Mouse (Mus musculus) liver, embryonic 11.5 days (tissue): Measurements from ENCODE around the gene Fat4. TPM values are rescaled to one million over a fixed set of nuclear protein-coding genes. Genes with fewer than 3 reads are reported as not detected.

Experiments
- ATAC-seq: fragments of 200-750 bp; cut with Nextera tagmentation; replicated peaks from 2 replicates; pipeline ENCODE4 v1.8.0; 2017; ENCODE audit warnings: moderate number of reproducible peaks, mild to moderate bottlenecking, moderate TSS enrichment, moderate library complexity; ENCODE audit not compliant: low FRiP score
- DNase-seq: peaks from one replicate; pipeline ENCODE4 v3.0.0-alpha.2; 2017; ENCODE audit warnings: low spot score
- H3K27ac ChIP-seq: fragments of 300-500 bp; sonication (generic); 2 replicates; pipeline ENCODE4 v1.5.1; 2014; ENCODE audit warnings: mild to moderate bottlenecking, low read depth, low read length, control low read depth
- H3K27me3 ChIP-seq: fragments of 300-500 bp; sonication (generic); replicated peaks from 2 replicates; pipeline ENCODE4 v1.6.1; 2014; ENCODE audit warnings: low read length, mixed read lengths; ENCODE audit not compliant: control insufficient read depth, insufficient read depth
- H3K36me3 ChIP-seq: fragments of 300-500 bp; sonication (generic); 2 replicates; pipeline ENCODE4 v1.6.1; 2014; ENCODE audit warnings: mild to moderate bottlenecking, low read length, moderate library complexity, mixed read lengths; ENCODE audit not compliant: control insufficient read depth, insufficient read depth
- H3K4me1 ChIP-seq: fragments of 300-500 bp; sonication (generic); replicated peaks from 2 replicates; pipeline ENCODE4 v1.6.1; 2014; ENCODE audit warnings: low read length, mixed read lengths; ENCODE audit not compliant: control insufficient read depth, insufficient read depth
- H3K4me2 ChIP-seq: fragments of 300-500 bp; sonication (generic); 2 replicates; pipeline ENCODE4 v1.6.1; 2014; ENCODE audit warnings: mild to moderate bottlenecking, control low read depth, moderate library complexity
- H3K4me3 ChIP-seq: fragments of 300-500 bp; sonication (generic); 2 replicates; pipeline ENCODE4 v1.5.1; 2014; ENCODE audit warnings: low read depth, low read length, control low read depth
- H3K9ac ChIP-seq: fragments of 300-500 bp; sonication (generic); 2 replicates; pipeline ENCODE4 v1.6.1; 2014; ENCODE audit warnings: low read depth, low read length, control low read depth
- H3K9me3 ChIP-seq: fragments of 300-500 bp; sonication (generic); 2 replicates; pipeline ENCODE4 v1.6.1; 2016; ENCODE audit warnings: low read length, inconsistent platforms, mixed read lengths; ENCODE audit not compliant: control insufficient read depth
- WGBS: fragments of 180-500 bp; shearing (Covaris S2); extraction: QIAGEN DNeasy Blood & Tissue Kit; methylation state at CpG from one replicate; pipeline ENCODE4 v1.1.7; 2014; 5-methylcytosine and 5-hydroxymethylcytosine counted together
- polyA plus RNA-seq: library from polyadenylated mRNA; unstranded; fragments of >200 nt; fragmentation: Nextera tagmentation; extraction: Ambion mirVana; gene quantifications from 2 replicates; pipeline ENCODE4 v1.2.1, GENCODE M21; 2014

Fat4 gene
- polyA plus RNA-seq, 1 experiment from 2014 or later, result 4.0 TPM

DNA sequence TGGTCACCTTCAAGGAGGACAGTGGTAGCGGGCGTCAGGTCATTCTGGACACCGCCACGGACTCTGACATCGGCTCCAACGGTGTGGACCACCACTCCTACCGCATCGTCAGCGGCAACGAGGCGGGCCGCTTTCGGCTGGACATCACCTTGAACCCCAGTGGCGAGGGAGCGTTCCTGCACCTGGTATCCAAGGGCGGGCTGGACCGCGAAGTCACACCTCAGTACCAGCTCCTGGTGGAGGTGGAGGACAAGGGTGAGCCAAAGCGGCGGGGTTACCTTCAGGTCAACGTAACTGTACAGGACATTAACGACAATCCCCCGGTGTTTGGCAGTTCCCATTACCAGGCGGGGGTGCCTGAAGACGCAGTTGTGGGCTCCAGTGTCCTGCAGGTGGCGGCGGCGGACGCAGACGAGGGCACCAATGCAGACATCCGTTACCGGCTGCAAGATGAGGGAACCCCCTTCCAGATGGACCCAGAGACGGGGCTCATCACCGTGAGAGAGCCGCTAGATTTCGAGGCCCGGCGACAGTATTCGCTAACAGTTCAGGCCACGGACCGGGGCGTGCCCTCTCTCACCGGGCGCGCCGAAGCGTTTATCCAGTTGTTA is 746 bp downstream of the Fat4 start:
- Histone ChIP-seq H3K9me3 (no peaks in the 10 kb centered on the region), H3K27ac (no peak overlapping the region), H3K27me3 (peaks cover 40% of the 10 kb centered on the region), H3K9ac (0 out of 2 replicates have a peak overlapping the region, but pooled peaks have one; percentile 14), H3K4me1 (peaks cover 6% of the 10 kb centered on the region; the same call in 1 of the 2 replicates), H3K36me3 (peaks cover 4% of the 10 kb centered on the region; the same call in 1 of the 2 replicates), H3K4me3 (peak overlapping the region; percentile 67), H3K4me2 (peak overlapping the region; percentile 82)
- ATAC-seq (no peak), DNase-seq (peak; percentile 53)
- under 1% methylated on average over 47 of the region's 47 CpGs for WGBS

DNA sequence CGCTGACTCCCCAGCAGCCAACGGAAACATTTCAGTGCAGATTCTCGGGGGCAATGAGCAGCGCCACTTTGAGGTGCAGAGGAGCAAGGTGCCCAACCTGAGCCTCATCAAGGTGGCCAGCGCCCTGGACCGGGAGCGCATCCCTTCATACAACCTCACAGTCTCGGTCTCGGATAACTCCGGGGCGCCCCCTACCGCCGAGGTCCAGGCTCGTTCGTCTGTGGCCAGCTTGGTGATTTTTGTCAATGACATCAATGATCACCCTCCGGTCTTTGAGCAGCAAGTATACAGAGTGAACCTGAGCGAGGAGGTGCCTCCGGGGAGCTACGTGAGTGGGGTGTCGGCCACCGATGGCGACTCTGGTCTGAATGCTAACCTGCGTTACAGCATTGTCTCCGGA is 1.4 kb downstream of the Fat4 start:
- DNase-seq (peak; percentile 61), ATAC-seq (no peak)
- Histone ChIP-seq H3K4me2 (peak overlapping the region; percentile 82), H3K36me3 (peaks cover 4% of the 10 kb centered on the region; the same call in 1 of the 2 replicates), H3K27me3 (peaks cover 40% of the 10 kb centered on the region), H3K9me3 (no peaks in the 10 kb centered on the region), H3K9ac (0 out of 2 replicates have a peak overlapping the region, but pooled peaks have one; percentile 14), H3K4me1 (peaks cover 6% of the 10 kb centered on the region; the same call in 1 of the 2 replicates), H3K4me3 (peak overlapping the region; percentile 67), H3K27ac (no peak overlapping the region)
- WGBS, result 19% methylated on average over 24 of the region's 24 CpGs

DNA sequence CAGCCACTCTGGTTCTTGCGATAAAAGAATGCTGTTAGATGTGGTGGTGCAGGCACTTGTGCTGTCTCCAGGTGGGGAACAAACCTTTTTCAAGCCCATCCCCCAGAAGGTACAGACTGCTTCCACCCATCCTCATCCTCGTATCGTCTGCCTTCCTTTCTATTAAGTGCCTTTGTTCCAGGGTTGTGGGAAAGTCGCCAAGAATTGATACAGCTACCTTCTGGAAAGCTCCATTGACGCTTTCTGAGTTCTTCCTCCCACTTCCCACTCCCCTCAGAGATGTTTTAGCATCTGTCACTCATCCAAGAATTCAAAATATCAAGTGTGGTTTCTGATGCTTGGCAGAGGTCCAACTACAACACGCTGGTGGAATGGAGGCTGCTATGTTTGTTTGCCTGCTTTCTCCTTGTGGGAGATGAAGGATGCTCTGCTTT is 6.1 kb downstream of the Fat4 start:
- peak overlapping the region; percentile 45 for H3K4me2 ChIP-seq
- peaks cover 4% of the 10 kb centered on the region; the same call in 1 of the 2 replicates for H3K4me1 ChIP-seq
- H3K9ac ChIP-seq, result no peak overlapping the region
- peaks cover 4% of the 10 kb centered on the region; the same call in 1 of the 2 replicates for H3K36me3 ChIP-seq
- H3K27ac ChIP-seq, result no peak overlapping the region
- H3K4me3 ChIP-seq, result peak overlapping the region; percentile 13
- peaks cover 10% of the 10 kb centered on the region for H3K27me3 ChIP-seq
- ATAC-seq (no peak), DNase-seq (no peak)
- no peaks in the 10 kb centered on the region for H3K9me3 ChIP-seq
- 51% methylated on average over 6 of the region's 6 CpGs for WGBS

DNA sequence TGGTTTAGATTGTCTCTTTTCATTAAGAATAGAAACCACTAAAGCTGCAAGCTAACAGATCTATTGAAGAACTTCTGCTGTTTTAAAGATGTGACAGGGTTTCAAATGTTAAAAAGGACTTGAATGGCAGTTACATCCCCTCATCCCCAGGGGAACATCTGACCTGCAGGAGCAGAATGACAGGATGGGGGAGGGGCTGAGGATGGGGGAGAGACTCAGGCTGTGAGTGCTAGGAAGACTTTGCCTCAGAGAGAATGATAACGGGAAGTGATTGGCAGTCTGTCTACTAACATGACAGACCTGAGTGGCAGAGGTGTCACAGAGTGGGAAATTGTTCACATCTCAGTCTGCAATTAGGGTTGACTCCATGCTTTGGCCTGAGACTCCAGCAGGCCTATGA is 14.1 kb downstream of the Fat4 start:
- WGBS, result 19% methylated on average over 1 of the region's 1 CpGs
- no peaks in the 10 kb centered on the region for H3K36me3 ChIP-seq
- no peak overlapping the region for H3K9ac ChIP-seq
- ATAC-seq (no peak), DNase-seq (no peak)
- no peak overlapping the region for H3K4me3 ChIP-seq
- no peak overlapping the region for H3K4me2 ChIP-seq
- no peaks in the 10 kb centered on the region for H3K9me3 ChIP-seq
- no peaks in the 10 kb centered on the region for H3K27me3 ChIP-seq
- H3K27ac ChIP-seq, result no peak overlapping the region
- no peaks in the 10 kb centered on the region for H3K4me1 ChIP-seq

DNA sequence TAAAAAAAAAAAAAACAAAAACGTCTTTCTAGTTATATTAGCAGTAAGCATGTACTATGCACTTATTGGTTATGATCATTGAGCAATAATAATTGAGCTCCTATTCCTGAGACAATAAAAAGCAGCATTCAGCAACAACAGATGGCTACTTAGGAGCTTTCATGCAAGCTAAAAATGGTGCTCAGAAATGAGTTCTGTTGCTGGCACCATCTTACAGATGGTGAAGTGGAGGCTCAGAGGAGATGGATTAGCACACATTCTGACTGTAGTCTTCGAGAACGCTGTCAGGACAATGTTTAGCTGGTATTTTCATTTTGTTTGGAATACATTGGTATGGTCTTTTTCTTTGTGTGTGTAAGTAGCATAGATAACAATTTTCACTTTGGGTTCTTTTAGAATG is 20.1 kb downstream of the Fat4 start:
- no peak overlapping the region for H3K4me2 ChIP-seq
- no peak overlapping the region for H3K27ac ChIP-seq
- no peaks in the 10 kb centered on the region for H3K9me3 ChIP-seq
- H3K9ac ChIP-seq, result no peak overlapping the region
- no peak overlapping the region for H3K4me3 ChIP-seq
- ATAC-seq, result no peak
- H3K36me3 ChIP-seq, result no peaks in the 10 kb centered on the region
- no peaks in the 10 kb centered on the region for H3K4me1 ChIP-seq
- 71% methylated on average over 3 of the region's 3 CpGs for WGBS
- no peaks in the 10 kb centered on the region for H3K27me3 ChIP-seq
- no peak for DNase-seq

DNA sequence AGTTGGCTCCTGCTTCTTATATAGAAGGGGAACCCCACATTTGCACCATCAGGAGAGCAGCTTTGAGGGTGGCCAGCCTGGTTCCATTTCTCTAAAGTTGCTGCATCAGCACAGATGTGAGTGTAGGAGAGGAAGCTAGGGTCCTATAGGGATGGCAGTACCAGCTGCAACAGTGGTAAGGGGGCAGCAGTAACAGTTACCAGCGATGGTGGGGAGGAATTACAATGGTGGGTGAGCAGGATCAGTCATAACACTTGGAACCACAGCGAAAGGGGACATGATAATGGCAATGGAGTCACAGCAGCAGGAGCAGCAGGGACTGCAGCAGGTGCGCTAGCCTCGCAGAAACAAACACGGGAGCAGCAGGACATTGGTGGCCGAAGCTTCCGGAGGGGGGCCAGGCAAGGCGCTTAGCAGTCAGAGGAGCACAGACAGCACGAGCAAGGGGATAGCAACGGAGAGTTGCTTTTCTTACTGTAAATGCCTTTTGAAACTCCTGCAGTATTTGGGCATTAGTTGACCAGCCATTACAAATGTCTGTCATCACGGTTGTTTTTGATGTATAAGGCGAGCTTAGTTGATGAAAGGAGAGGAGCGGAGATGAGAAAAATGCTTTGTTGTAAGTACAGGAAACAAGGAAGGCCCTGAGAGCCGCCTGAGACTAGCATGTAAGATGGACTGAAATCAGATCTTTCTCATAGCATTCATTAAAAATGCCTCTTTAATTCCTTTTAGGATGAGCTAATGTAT is 21.1 kb downstream of the Fat4 start:
- DNase-seq (no peak), ATAC-seq (no peak)
- Histone ChIP-seq H3K36me3 (no peaks in the 10 kb centered on the region), H3K4me3 (no peak overlapping the region), H3K27ac (no peak overlapping the region), H3K9ac (no peak overlapping the region), H3K27me3 (no peaks in the 10 kb centered on the region), H3K9me3 (no peaks in the 10 kb centered on the region), H3K4me1 (no peaks in the 10 kb centered on the region), H3K4me2 (no peak overlapping the region)
- WGBS, result 39% methylated on average over 14 of the region's 14 CpGs

DNA sequence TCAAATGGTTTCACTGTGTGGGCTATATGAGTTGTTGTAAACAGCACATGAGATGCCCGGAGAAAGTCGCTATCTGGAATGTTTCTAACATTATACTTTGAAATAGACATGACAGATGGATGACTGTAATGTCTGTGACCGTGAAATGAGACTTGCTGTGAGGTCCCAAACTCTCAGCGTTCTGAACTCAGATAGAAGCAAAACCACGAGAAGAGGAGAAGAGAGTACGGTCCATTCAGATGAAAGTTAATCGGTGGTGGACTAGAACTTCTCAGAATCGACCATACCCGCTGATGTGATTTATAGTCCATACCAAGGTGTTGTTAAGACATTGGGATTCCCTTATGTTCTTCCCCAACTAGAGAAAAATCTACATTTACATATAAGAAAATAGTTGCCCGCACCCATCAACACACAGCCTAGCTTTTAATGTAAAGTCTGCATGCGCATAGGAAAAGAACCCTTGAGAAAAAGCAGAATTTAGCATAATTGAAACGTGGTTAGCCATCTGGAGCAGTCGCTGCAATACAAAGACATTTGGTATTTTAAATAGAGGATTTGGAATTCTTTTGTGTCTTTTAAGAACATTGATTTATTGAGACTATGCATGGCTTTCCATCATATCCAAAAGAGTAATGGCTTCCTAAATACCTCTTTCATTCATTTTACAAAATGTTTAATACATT is 21.8 kb downstream of the Fat4 start:
- ATAC-seq (no peak), DNase-seq (no peak)
- Histone ChIP-seq H3K4me2 (no peak overlapping the region), H3K9ac (no peak overlapping the region), H3K27ac (no peak overlapping the region), H3K36me3 (no peaks in the 10 kb centered on the region), H3K27me3 (no peaks in the 10 kb centered on the region), H3K4me3 (no peak overlapping the region), H3K4me1 (no peaks in the 10 kb centered on the region), H3K9me3 (no peaks in the 10 kb centered on the region)
- WGBS, result 78% methylated on average over 13 of the region's 13 CpGs

DNA sequence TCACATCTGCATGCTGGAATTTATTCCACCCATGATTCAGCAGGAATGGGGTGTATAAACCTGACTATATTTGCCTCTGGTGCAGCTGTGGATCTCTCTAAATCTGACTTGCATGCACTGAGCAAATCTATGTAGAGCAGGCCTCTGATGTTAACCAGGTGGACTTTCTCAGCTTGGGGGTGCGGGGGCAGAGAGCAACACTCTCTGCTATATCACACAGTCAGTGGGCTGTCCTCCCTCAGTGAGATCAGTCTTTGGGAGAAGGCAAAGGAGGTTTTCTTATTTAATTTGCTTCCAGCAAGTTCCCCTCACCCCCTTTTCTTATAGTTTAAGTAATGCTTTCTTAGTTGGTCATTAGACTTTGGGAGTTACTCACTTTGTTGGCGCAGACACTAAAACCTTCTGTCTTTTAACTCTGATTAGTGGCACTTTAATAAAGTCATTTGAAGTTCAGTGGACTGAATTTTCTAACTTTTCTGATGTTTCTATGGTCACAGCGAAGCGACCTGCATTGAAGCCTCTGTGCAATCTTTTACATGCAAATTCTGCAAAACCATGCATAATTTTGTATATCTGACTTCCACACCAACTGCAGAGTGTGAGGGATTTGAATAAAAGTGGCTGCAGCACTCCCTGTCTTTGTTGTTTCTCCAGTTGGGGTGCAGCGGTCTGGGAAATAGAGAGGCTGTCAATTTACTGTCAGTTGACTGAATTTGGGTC is 26.2 kb downstream of the Fat4 start:
- H3K4me3 ChIP-seq, result no peak overlapping the region
- H3K4me2 ChIP-seq, result no peak overlapping the region
- H3K9me3 ChIP-seq, result no peaks in the 10 kb centered on the region
- no peak overlapping the region for H3K27ac ChIP-seq
- H3K9ac ChIP-seq, result no peak overlapping the region
- H3K36me3 ChIP-seq, result no peaks in the 10 kb centered on the region
- DNase-seq (no peak), ATAC-seq (no peak)
- H3K27me3 ChIP-seq, result no peaks in the 10 kb centered on the region
- no peaks in the 10 kb centered on the region for H3K4me1 ChIP-seq
- 65% methylated on average over 5 of the region's 5 CpGs for WGBS
